Mouse (Mus musculus) liver, adult 2 months (tissue): Measurements from ENCODE around the gene Cd1d1.

ENCODE experiments used
- CTCF ChIP-seq: fragments of 200-500 bp; IDR thresholded peaks from 2 replicates; pipeline ENCODE4 v1.5.1; 2011; ENCODE audit warnings: low read depth, low read length, control low read depth
- POLR2A ChIP-seq: fragments of 200-500 bp; IDR thresholded peaks from 2 replicates; pipeline ENCODE4 v1.6.1; 2011; ENCODE audit warnings: low read length, control low read depth; ENCODE audit not compliant: insufficient read depth; ENCODE audit errors: extremely low read depth

GRCm38 (mm10) chr3:86983382-86983781 is 15.9 kb downstream of the Cd1d1 start:
- no peak for TF ChIP-seq POLR2A
- TF ChIP-seq CTCF, result no peak
